Mouse (Mus musculus): ENCODE measurements around the gene Boll.

DNA sequence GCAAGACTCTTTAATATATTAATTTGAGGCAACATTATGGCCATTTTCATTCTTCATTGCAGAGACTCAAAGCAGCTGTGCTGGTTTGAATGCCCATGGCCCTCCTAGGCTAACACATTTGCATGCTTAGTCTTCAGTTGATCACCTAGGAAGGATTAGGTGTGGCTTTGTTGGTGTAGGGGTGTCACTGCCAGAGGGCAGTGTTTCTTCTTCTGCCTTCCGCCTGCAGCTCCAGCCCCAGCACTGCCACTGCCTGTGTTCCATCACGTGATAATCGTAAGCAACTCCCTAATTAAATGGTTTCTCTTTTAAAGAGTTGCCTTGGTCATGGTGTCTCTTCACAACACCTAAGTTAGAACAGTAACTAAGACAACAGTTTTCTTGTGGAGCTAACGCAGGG, 150.5 kb downstream of the Boll start:
- no peak for TF ChIP-seq CTCF (conservative IDR thresholded peaks at IDR 0.05; ENCODE audit: insufficient read depth, insufficient read length, low read depth, low read length)
- TF ChIP-seq POLR2A (IDR thresholded peaks at IDR 0.05; ENCODE audit: low read depth, low read length): no peak

Data from kidney, adult 2 months (tissue).